Mouse (Mus musculus): ENCODE data around the gene Piwil1.

Gene Piwil1

DNA sequence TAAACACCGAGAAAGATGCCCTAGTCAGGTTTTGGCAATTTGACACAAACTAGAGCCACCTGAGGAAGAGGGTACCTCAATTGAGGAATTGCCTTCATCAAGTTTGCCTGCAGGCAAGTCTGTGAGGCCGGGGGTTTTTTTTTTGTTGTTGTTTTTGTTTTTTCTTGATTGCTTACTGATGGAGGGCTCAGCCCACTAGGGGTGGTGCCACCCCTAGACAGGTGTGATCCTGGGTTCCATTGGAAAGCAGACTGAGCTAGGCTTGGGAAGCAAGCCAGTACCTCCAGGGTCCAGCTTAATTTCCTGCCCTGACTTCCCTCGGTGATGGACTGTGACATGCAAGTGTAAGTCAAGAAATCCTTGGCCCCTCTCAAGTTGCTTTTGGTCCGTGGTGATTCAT lies at the start of gene Piwil1:
Gene Piwil1 (plus strand): TSS at position 301 of the 400 bp plus-strand sequence.
- no peak for DNase-seq (ENCODE audit: low spot score)

DNA sequence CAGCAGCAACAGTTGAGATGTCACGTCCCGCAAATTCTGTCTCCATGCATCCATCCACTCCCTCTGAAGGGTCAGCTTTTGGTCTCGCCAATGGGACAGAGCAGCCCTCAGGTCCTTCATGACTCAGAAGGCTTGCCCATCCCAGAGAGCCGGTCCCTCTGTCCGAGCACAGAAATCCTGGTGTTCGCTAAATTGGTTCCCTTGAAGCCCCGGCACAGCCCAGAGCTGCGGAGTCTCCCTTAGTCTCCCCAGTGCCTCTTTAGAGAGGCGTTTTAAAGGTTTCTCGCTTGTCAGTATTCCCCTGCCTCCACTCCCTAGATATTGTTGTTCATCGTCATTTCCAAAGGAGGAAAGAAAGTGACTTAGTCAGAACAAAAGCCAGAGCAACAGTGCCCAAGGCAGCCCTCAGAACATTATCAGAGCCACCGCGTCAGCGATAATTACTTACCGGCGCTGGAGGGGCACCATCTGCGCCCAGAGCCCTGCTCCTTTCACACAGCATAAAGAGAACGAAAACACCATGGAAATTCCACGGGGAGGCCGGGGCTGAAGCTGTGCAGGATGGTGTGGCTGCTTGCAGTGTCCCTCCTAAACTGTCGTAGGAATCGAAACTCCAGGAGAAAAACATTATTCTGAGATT lies 45.7 kb upstream of the Piwil1 start:
- DNase-seq (ENCODE audit: low spot score) = no peak

DNA sequence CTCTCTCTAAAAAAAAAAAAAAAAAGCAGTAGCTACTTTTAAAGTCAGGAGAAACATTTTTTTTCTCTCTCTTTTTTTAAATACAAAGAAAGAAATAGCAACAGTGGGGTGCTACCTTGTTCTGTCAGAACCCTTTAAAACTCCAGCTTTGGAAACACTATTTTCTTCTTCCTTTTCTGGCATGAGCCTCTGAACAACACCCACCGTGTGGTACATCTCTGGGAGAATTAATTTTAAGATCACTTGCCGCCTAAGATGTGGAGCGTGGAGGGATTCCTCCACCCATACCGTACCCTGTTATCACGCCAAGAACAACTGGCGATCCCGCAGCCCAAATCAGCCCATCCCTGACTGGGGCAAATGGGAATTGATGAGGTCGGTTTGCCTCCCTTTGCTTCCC lies 42.2 kb upstream of the Piwil1 start:
- peak; percentile 5 for DNase-seq (ENCODE audit: low spot score)

DNA sequence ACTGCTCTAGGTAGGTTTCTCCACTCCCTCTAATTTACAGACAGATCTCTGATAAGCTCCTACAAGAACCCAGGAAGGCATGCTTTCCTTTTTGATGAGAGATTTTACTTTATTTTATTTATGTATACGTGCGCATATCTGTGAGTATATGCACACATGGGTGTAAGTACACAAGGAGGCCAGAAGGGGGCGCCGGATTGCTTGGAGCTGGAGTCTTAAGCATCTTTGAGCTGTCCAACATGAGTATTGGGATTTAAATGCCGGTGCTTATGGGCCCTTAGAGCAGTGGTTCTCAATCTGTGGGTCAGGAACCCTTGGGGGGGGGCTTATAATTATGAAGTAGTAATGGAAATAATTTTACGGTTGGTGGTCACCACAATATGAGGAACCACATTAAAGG lies 39.4 kb upstream of the Piwil1 start:
- DNase-seq (ENCODE audit: low spot score) = no peak

DNA sequence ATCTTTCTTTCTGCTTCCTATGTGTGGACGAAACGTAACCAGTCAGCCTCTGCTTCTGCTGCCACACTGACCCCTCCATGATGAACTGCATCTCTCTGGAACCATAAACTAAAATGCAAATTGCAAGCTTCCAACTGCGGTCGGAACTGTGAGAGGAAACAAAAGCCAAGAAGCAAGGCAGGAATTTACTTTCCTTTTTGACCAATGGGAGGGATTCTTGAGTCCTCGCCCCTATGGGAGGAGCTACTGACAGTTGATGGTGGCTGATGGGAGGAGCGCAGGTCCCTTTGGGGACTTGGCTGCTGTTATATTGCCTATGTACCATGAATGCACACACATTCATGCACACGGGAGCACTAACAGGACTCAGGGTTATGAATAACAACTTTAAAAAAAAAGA lies 38.3 kb upstream of the Piwil1 start:
- no peak for DNase-seq (ENCODE audit: low spot score)

DNA sequence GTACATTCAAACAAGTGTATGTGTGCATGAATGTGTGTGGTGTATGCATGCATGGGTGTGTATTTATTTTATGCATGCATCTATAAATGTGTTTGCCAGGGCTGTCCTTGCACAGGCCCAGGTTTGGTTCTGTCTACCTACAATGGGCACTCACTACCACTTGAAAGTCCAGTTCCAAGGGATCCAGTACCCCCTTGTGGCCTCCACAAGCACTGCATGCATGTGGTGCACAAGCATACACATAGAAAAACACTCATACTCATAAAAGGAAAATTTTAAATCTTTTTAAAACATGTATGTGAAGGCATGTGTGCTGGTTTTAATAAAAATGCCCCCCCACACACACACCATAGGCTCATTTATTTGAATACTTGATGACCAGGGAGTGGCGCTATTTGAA lies 37.3 kb upstream of the Piwil1 start:
- no peak for DNase-seq (ENCODE audit: low spot score)

DNA sequence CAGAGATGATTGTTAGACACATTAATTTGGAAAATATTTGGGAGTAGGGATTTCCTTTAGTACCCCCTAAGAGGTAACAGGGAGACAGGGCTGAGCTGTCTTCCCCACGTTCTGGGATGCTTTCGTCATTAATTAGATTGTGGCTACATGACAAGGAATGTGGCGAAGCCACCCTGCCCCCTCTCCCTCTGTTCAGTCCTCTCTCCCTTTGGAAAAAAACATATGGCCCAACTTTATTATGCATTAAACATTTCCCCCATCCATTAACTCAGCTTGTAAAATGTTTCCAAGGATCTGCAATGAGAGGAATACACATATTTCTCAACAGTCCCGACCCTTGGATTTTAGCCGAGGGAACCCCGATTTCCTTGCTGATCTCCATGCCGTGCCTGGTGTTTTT lies 35.0 kb upstream of the Piwil1 start:
- no peak for DNase-seq (ENCODE audit: low spot score)

DNA sequence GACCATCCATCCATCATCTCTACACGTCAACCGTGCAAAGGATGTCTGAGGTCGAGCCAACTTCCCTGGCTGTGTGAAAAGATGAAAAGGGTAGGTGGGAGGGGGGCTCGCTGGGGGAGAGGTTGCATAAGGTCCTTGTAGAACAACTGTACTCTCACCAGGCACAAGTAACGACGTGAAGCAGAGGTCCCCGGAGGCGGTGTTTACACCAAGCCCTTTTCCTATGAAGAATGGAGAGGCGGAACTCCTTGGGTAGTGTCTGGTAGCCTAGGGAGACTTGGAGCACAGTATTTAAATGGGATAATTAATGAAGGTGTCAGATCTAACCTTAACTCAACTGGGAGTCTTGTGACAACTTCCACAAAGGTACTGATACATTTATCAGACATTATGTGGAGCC lies 28.2 kb upstream of the Piwil1 start:
- DNase-seq (ENCODE audit: low spot score) = no peak

DNA sequence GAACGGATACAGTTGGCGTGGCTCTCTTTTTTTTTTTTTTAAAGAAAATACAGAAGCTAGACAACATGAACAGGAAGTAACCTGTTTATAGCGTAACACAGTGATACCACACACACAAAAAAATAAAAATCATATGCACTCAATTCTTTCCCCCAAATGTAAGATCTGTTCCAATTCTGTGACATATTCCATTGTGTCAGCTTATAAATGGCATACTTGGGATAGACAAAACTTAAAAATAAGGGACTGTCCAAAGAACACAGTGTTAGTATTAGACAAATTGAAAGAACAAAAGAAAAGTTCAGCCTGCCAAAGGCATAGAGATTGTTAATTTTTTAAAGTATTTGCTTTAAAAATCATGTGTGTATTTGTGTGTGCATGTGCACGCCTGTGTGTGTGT lies 25.0 kb upstream of the Piwil1 start:
- DNase-seq (ENCODE audit: low spot score) = no peak

DNA sequence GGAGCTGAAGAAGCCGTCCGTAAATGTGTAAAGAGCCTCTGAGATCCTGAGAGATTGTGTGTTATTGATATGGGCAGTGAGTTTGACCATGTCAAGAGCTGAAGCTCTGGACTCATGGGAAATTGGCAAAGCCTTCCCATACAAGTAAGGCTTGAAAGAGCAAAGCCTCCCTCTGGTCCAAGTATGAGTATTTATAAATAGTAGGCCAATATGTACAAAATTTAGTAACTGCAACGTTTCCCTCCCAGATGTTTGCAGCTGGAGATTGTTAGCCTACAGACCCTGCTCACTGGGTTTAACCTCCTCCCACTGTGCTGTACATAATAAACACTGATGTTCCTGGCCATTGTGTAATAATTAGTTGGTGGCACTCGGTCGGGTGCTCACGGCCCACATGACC lies 24.5 kb upstream of the Piwil1 start:
- no peak for DNase-seq (ENCODE audit: low spot score)

DNA sequence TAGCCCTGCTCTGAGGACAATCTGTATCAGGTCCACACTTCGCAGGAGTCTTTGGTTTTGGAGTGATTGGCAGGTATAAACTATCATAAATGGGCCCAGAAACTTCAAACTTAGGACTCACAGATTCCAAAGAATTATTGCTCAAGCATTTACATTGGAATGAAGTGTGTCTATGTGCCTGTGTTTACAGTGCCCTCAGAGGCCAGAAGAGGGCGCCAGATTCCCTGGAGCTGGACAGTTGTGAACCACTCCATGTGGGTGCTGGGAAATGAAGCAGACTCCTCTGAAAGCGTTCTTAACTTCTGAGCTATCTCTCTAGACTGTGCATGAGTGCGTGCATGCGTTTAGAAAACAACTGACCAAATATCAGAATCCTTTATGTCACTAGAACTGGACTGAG lies 20.9 kb upstream of the Piwil1 start:
- no peak for DNase-seq (ENCODE audit: low spot score)

DNA sequence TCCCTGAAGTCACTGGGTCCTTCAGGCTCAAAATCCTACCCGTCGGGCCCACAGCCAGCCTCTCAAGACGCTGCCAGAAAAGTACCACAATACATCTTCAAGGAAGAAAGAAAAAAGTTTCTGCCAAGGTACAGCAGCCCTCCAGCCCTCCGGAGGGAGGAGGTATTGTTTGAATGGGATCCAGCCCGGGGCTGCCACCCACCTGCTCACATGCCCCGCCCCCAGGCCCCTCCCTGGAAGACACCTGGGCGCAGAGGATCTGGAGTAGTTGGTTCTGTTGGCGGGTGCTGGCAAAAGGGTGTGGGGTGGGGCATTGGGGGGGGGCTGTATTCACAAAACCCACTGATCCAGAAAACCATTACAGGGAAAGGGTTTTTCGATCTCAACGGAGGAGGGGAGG lies 18.1 kb upstream of the Piwil1 start:
- DNase-seq (ENCODE audit: low spot score) = no peak

DNA sequence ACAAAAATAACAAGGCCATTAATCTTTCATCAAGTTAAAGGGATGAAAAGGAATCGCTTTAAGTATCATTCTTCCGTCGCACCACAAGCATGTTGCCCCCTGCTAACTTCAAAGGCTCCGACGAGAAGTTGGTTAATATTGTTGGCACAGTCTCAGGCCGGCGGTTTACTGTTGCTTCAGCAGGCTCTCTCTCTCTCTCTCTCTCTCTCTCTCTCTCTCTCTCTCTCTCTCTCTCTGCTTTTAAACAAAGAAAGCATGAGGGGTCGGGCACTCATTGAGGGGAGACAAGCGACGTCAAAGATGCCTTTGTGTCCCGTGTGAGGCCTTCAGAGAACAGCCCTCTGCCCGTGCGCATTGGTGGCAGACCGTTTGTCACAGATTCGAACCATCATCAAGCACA lies 17.7 kb upstream of the Piwil1 start:
- no peak for DNase-seq (ENCODE audit: low spot score)

DNA sequence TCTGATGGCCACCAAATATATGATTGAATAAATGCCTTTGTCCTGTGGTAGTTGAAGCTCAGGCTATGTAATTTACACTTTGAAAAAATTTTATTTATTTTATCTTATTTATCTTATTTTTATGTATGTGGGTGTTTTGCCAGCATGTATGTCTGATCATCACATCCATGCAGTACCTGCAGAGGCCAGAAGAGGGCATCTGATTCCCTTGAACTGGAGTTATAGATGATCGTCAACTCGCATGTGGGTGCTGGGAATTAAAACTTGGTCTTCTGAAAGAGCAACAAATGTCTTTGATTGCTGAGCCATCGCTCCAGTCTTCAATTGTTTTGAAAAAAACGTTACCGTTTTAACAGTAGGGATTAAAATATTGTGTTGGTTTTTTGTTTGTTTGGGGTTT lies 15.2 kb upstream of the Piwil1 start:
- DNase-seq (ENCODE audit: low spot score) = no peak

DNA sequence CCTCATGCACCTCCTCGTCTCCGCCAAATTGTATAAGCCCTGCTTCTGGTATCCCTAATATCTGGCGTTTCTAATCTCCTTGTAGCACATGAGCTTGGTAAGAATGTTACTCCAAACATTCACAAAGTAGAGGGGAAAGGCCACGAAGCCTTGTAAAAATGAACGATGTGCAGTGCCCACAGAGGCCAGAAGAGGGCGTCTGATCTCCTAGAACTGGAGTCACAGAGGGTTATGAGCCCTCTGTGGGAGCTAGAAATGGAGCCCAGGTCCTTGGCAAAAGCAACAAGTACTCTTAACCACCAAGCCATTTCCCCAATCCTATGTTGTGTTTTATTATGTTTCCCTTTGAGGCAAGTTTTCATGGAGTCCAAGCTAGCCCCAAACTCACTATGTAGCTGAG lies 8.2 kb upstream of the Piwil1 start:
- no peak for DNase-seq (ENCODE audit: low spot score)

DNA sequence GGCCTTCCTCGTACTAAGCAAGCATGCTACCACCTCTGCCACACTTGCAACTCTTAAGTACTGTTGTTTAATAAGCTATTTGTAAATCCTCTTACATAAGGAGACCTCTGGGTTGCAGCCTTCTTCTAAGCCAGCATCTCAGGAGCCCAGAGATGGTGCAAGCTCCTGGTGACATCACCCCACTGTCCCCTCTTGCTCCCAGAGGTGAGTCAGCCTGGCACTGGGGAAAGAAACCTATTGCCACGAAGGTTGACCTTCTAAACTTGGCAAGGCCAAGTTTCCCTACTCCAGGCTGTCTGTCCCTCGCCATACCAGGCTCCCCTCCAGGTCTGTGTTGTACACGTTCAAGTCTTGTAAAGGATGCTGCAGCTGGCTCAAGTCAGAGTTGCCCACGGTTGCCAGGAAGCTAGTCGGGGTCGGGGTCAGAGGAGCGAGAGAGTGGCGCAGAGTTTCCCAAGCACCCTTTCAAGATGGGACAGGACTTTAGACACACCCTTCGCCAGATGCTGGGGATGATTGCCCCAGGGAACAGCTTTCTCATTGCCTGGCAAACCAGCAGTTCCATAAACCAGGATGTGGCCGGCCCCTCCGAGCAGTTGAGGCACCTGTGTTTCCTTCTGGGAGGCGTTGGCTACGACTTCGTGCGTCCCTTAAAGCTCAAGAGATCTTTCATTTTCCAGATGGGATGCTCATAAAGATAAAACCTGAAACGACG lies 7.6 kb upstream of the Piwil1 start:
- DNase-seq (ENCODE audit: low spot score) = no peak

DNA sequence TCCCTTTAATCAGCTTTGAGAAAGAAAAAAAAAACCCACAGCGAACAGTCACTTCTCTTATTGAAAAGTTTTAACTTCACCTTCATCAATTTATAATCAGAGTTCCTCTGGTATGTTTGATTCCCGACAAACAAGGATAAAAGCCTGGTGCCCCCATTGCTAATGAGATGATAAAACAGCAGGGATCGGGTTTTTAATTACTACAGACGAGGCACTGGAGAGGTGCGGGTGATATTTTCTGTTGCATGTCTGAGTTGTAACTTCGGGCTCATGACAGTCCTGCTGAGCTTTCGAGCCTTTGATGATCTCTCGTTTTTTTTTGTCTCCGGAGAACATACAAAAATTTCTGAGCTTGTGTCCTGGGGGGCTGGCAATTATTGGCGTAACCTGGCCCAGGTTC lies 5.5 kb upstream of the Piwil1 start:
- DNase-seq (ENCODE audit: low spot score) = no peak

DNA sequence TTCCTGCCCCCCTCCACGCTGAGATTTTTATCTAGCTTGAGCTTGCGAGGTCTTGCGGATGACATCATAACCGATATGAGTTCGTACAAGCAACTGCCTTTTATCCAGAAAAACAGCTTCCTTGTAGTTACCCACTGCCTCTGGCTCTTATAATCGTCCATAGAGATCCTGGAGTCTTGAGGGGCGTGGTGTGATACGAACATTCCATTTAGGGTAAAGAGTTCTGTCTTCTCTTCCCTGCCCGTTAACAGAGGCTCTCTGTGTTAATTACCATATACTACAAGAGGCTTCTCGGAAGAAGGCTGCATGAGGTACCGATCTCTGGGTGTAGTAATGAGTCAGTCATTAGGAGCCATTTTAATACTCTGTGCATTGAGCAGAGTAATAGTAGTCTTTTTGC lies 1.6 kb upstream of the Piwil1 start:
- DNase-seq (ENCODE audit: low spot score) = no peak

DNA sequence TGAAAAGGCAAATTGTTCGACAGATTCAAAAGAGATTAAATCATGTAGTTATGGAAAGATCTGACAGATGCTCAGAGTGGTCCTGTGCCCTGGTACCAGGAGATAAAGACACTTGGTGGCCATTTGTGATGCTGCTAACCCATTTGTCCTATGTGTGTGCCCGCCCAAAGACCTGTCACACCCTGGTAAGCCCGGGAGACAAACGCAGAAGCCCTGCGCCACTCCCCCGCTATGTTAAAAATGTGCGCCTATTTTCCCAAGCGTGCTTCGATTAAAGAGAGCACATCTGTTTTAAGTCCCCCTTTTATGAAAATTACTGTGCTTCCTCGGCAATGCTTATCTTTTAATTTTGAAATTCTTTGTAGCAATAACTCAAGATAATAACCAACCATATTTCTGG lies 1.4 kb downstream of the Piwil1 start:
- DNase-seq (ENCODE audit: low spot score) = no peak

DNA sequence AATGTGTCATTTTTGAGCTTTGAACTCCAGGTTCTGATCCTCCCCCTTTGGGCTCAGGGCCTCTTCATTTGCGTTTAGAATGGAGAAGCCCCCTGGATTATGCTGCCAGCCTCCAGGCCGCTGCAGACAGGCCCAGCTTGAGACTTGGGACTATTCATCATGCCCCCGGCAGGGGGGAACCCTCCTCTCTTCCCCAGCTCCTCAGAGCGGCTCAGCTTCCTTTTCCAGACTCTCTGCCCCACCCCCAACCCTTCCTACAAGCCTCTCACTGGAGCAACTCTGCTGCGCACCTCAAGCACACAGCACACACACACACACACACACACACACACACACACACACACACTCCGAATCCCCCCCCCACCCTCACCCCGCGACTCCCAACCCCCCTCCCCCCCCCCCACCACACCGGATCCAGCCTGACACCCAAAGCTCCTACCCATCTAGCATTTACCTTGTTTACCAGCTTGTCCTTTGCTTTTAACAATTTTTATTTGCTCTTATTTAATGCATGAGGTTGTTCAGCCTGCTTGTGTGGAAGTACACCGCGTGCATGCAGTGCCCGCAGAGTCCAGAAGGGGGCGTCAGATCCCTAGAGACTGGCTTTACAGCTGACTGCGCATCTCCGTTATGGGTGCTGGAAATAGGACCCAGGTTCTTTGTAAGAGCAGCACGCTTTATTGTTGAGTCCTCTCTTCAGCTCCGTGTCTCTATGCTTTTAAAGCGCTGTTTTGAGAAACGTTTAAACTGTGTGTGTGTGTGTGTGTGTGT lies 2.0 kb downstream of the Piwil1 start:
- DNase-seq (ENCODE audit: low spot score) = no peak

DNA sequence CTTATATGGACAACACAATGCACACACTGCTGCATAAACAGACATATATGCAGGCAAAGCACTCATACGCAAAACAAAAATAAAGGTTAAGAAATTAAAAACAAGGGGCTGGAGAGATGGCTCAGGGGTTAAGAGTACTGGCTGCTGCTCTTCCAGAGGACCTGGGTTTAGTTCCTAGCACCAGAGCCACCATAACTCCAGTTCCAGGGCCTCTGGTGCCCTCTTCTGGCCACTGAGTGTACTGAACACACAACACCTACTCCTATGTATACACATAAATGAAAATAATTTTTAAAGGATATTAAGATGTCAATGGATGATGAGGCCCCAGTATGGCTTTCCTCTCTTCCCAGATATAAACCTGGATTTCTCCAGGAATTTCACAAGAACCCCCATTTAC lies 4.1 kb downstream of the Piwil1 start:
- DNase-seq (ENCODE audit: low spot score) = no peak

DNA sequence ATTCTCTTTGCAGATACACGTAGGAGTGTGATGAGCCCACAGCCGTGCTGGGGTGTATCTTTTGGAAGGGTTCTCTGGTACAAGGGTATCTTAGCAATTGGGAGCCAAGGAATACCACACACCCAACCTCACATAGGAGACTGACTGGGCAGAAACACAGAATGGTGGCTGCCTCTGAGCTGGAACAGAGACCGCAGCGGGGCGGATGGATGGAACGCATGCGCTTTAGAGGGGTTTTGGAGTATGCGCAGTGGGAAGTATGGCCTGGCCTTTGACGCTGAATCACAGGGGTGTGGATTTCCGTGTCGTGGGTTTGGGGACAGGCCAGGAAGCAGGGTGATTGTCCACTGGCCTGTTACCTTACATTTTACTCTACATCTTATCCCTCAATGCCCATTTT lies 4.9 kb downstream of the Piwil1 start:
- no peak for DNase-seq (ENCODE audit: low spot score)

DNA sequence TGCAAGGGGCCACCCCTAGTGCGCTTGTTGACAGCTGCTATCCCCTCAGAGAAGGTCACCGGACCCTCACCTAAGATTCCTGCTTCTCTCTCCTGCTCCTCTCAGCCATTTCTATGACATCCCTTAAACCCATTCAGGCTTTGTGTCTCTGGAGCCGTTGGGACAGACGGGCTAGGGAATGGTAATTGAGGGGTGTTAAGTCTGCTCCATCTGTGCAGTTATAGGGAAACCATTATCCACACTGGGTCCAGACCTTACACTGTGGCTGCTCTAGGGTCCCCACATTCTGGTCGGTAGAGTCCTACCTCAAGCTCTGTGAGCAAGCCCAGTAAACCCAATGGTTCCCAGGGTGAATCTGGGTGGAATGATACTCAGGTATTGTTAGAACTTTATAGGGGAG lies 6.6 kb downstream of the Piwil1 start:
- no peak for DNase-seq (ENCODE audit: low spot score)

DNA sequence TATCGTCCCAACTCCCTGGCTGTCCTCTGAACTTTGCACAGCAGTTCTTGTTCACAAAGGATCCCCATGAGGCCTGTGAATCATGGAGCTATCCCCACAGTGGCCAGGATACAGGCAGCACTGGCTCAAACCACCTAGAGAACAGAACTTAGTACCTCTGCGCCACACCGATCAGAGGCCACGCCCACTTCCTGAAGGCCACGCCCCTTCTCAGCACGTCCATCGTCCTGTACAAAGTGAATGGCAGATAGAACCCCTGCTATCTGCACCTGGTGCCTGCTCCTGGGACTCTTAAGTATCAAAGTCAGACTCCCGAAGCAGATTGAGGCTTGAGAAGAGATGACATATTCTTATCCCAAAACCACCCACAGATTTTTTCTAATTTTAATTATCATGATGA lies 8.3 kb downstream of the Piwil1 start:
- no peak for DNase-seq (ENCODE audit: low spot score)

Measured in left cerebral cortex, adult 11 months (tissue).